Mouse (Mus musculus) midbrain, postnatal 0 days (tissue): ENCODE measurements at regions not wholly inside any gene's neighbourhood (a gene's known extent, or its start where the extent isn't known, plus 50 kb on each side); places are given as distances from the start of the nearest gene placed in this dataset.

Experiments used
- ATAC-seq: fragments of 200-750 bp; cut with Nextera tagmentation; 2 replicates; pipeline ENCODE4 v1.8.0; 2017; ENCODE audit warnings: moderate number of reproducible peaks, mild to moderate bottlenecking, moderate TSS enrichment, moderate library complexity; ENCODE audit not compliant: low FRiP score
- DNase-seq: peaks from one replicate; pipeline ENCODE4 v3.0.0-alpha.2; 2015; ENCODE audit warnings: low spot score
- H3K27ac ChIP-seq: fragments of 300-500 bp; sonication (generic); 2 replicates; pipeline ENCODE4 v1.5.1; 2014; ENCODE audit warnings: low read depth, mild to moderate bottlenecking, low read length, mixed read lengths
- H3K27me3 ChIP-seq: fragments of 300-500 bp; sonication (generic); 2 replicates; pipeline ENCODE4 v1.6.1; 2014; ENCODE audit warnings: low read length, control low read depth, mixed read lengths; ENCODE audit not compliant: insufficient read depth
- H3K36me3 ChIP-seq: fragments of 300-500 bp; sonication (generic); 2 replicates; pipeline ENCODE4 v1.6.1; 2014; ENCODE audit warnings: low read length, control low read depth, mixed read lengths; ENCODE audit not compliant: insufficient read depth
- H3K4me1 ChIP-seq: fragments of 300-500 bp; sonication (generic); 2 replicates; pipeline ENCODE4 v1.6.1; 2014; ENCODE audit warnings: mild to moderate bottlenecking, control low read depth, antibody characterized with exemption, low read length, mixed read lengths; ENCODE audit not compliant: insufficient read depth
- H3K4me2 ChIP-seq: fragments of 300-500 bp; sonication (generic); 2 replicates; pipeline ENCODE4 v1.6.1; 2014; ENCODE audit warnings: low read depth, mild to moderate bottlenecking, low read length, mixed read lengths; ENCODE audit not compliant: poor library complexity, severe bottlenecking
- H3K4me3 ChIP-seq: fragments of 300-500 bp; sonication (generic); 2 replicates; pipeline ENCODE4 v1.5.1; 2014; ENCODE audit warnings: low read depth, mild to moderate bottlenecking, low read length, moderate library complexity
- H3K9ac ChIP-seq: fragments of 300-500 bp; sonication (generic); replicated peaks from 2 replicates; pipeline ENCODE4 v1.6.1; 2014; ENCODE audit warnings: mild to moderate bottlenecking, low read length, moderate library complexity, mixed read lengths; ENCODE audit not compliant: poor library complexity, severe bottlenecking
- H3K9me3 ChIP-seq: fragments of 300-500 bp; sonication (generic); 2 replicates; pipeline ENCODE4 v1.6.1; 2016; ENCODE audit warnings: low read length, control low read depth
- CTCF ChIP-seq: IDR thresholded peaks from 2 replicates; pipeline ENCODE4 v1.5.1; 2016; ENCODE audit warnings: antibody characterized with exemption, mild to moderate bottlenecking
- WGBS: fragments of 180-500 bp; shearing (Covaris S2); extraction: QIAGEN DNeasy Blood & Tissue Kit; methylation state at CpG from one replicate; pipeline ENCODE4 v1.1.7; 2014; 5-methylcytosine and 5-hydroxymethylcytosine counted together

- Histone ChIP-seq H3K27me3 (no peaks in the 10 kb centered on the region), H3K9me3 (no peaks in the 10 kb centered on the region), H3K4me2 (no peak overlapping the region), H3K9ac (no peak overlapping the region), H3K4me3 (no peak overlapping the region), H3K27ac (no peak overlapping the region), H3K4me1 (0 out of 2 replicates have a peak, but pooled peaks cover 4% of the 10 kb centered on the region), H3K36me3 (no peaks in the 10 kb centered on the region)
- ATAC-seq, result no peak
- WGBS, result 56% methylated on average over 4 of the region's 4 CpGs
- TF ChIP-seq CTCF, result no peak
- DNase-seq, result no peak
Observed at GRCm38 (mm10) chr11:85996686-85997085, 110.5 kb downstream of the Tbx4 start.

- Histone ChIP-seq H3K4me2 (no peak overlapping the region), H3K27ac (no peak overlapping the region), H3K9me3 (no peaks in the 10 kb centered on the region), H3K27me3 (no peaks in the 10 kb centered on the region), H3K9ac (no peak overlapping the region), H3K4me3 (no peak overlapping the region), H3K4me1 (no peaks in the 10 kb centered on the region), H3K36me3 (no peaks in the 10 kb centered on the region)
- DNase-seq, result peak; percentile 46
- WGBS, result 73% methylated on average over 7 of the region's 7 CpGs
- ATAC-seq, result no peak
- no peak for TF ChIP-seq CTCF
Observed at GRCm38 (mm10) chr11:86003341-86003740, 117.1 kb downstream of the Tbx4 start.

- H3K4me2 ChIP-seq, result no peak overlapping the region
- DNase-seq (no peak), ATAC-seq (no peak)
- no peaks in the 10 kb centered on the region for H3K9me3 ChIP-seq
- H3K27ac ChIP-seq, result no peak overlapping the region
- 80% methylated on average over 2 of the region's 2 CpGs for WGBS
- H3K4me3 ChIP-seq, result no peak overlapping the region
- TF ChIP-seq CTCF, result no peak
- H3K9ac ChIP-seq, result no peak overlapping the region
- no peaks in the 10 kb centered on the region for H3K36me3 ChIP-seq
- H3K27me3 ChIP-seq, result no peaks in the 10 kb centered on the region
- H3K4me1 ChIP-seq, result no peaks in the 10 kb centered on the region
Observed at GRCm38 (mm10) chr11:86005284-86005683, 119.1 kb downstream of the Tbx4 start.

GRCm38 (mm10) chr11:86005899-86006445 is 119.8 kb downstream of the Tbx4 start:
- no peak overlapping the region for H3K4me3 ChIP-seq
- no peak for TF ChIP-seq CTCF
- H3K36me3 ChIP-seq, result no peaks in the 10 kb centered on the region
- no peak overlapping the region for H3K4me2 ChIP-seq
- no peak overlapping the region for H3K27ac ChIP-seq
- ATAC-seq (no peak), DNase-seq (no peak)
- no peaks in the 10 kb centered on the region for H3K27me3 ChIP-seq
- H3K9ac ChIP-seq, result no peak overlapping the region
- no peaks in the 10 kb centered on the region for H3K9me3 ChIP-seq
- H3K4me1 ChIP-seq, result no peaks in the 10 kb centered on the region
- WGBS, result 86% methylated on average over 9 of the region's 9 CpGs

- Histone ChIP-seq H3K27me3 (no peaks in the 10 kb centered on the region), H3K4me3 (no peak overlapping the region), H3K9me3 (no peaks in the 10 kb centered on the region), H3K9ac (no peak overlapping the region), H3K4me1 (no peaks in the 10 kb centered on the region), H3K4me2 (no peak overlapping the region), H3K36me3 (no peaks in the 10 kb centered on the region), H3K27ac (no peak overlapping the region)
- DNase-seq (no peak), ATAC-seq (no peak)
- 87% methylated on average over 4 of the region's 4 CpGs for WGBS
- TF ChIP-seq CTCF, result no peak
Observed at GRCm38 (mm10) chr11:86006859-86007258, 120.6 kb downstream of the Tbx4 start.
